Mouse (Mus musculus): ENCODE measurements at regions not wholly inside any gene's neighbourhood (a gene's known extent, or its start where the extent isn't known, plus 50 kb on each side); places are given as distances from the start of the nearest gene placed in this dataset.

DNA sequence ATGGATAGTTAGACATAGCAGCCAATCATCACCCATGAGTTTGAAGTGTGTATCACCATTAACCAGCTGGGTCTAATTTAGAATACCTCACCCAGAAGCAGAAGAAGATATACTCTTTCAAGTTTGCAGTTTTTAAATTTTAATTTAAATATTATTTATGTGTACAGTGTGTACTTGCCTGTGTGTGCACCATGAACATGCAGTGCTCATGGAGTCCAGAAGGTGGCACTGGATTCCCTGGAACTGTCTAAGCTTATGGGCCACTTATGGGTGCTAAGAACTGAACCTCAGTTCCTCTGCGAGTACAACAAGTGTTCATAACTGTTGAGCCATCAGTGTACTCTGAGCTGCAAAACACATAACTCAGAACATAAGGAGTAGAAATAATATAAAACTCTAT lies 675.6 kb downstream of the Adcyap1 start:
- Histone ChIP-seq H3K4me3 (no peak overlapping the region), H3K27ac (no peak overlapping the region)
- DNase-seq (ENCODE audit: low spot score in 2 of 2) = no peak
- peak; percentile 43 for TF ChIP-seq CTCF (conservative IDR thresholded peaks at IDR 0.05)

DNA sequence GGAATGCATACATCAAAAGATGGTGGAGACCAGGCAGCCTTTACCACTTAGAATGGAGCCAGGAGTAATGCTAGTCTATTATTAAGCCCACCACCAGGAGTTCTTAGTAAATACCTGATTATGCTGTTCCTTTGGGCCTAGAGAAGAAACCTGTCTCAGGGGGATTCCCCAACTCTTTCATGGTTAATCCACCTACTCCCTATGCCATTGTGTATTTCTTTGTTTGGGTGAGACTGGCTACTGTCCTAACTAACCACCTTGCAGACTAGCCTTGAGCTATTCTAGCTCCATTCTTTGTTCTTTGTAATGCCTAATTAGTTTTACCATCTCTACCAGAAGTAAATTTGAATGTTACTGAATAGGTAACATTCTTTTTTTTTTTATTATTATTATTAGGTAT lies 706.8 kb downstream of the Adcyap1 start:
- TF ChIP-seq CTCF (conservative IDR thresholded peaks at IDR 0.05) = no peak
- no peak overlapping the region for H3K27ac ChIP-seq
- no peak for DNase-seq (ENCODE audit: low spot score in 2 of 2)
- no peak overlapping the region for H3K4me3 ChIP-seq

DNA sequence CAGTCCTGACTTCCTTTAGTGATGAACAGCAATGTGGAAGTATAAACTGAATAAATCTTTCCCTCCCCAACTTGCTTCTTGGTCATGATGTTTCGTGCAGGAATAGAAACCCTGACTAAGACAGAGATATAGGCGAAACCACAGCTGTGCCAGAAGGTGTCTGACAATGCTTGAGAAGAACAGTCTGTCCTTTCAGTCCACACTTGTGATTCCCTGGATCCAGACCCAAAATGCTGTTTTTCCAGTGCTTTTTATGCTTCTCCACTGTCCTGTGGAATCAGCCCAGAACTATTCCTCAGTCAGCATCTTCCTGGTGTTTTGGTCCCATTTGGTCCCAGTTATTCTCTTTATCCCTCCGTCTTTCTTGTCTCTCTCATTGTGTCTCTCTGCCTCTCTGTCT lies 723.6 kb downstream of the Adcyap1 start:
- DNase-seq (ENCODE audit: low spot score in 2 of 2) = no peak
- Histone ChIP-seq H3K27ac (no peak overlapping the region), H3K4me3 (no peak overlapping the region)
- no peak for TF ChIP-seq CTCF (conservative IDR thresholded peaks at IDR 0.05)

DNA sequence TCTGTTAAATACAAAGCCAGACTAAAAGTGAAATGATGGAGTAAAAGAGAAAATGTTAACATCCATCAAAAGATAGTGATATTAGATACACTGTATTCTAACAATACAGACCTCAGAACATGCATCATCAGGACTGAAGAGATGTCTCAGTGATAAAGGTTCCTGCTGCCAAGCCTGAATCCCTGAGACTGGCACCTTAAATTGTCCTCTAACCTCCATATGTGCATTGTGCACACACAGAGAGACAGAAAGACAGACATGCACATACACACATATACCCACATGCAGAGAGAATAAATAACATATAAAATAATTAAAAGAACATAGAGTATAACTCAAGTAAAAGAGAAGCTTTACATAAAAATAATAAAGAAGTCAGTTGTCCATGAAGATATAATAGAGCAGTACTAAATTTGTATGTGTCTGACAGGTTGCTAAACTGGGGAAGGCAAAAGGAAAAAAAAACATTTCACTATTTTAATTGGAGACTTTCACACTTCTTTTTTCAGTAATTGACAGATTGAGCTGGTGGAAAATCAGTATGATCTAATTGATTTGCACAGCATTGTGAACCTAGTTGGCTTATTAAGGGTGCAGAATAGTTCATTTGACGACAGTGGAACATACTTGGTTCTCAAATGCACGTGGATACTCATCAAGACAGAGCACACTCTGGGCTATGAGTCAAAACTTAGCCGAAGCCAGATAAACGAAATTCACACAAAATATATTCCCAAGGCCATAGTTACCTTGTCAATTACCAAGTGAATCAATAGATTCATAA lies 725.6 kb downstream of the Adcyap1 start:
- TF ChIP-seq CTCF (conservative IDR thresholded peaks at IDR 0.05) = no peak
- no peak for DNase-seq (ENCODE audit: low spot score in 2 of 2)
- no peak overlapping the region for H3K4me3 ChIP-seq
- no peak overlapping the region for H3K27ac ChIP-seq

All from layer of hippocampus, adult 2 months (tissue).